Mouse (Mus musculus) C2C12 (cell line): Measurements from ENCODE around the gene Cyp4f18. TPM values are rescaled to one million over a fixed set of nuclear protein-coding genes. Genes with fewer than 3 reads are reported as not detected.
"Not testable (repeated sequence)": the region's sequence is repeated elsewhere in the genome, so short reads cannot be mapped to it uniquely, and the experiment has no call there.

Source experiments
- H3K27me3 ChIP-seq: one replicate; pipeline ENCODE4 v1.6.1; 2011; ENCODE audit not compliant: control insufficient read depth, insufficient read depth, insufficient read length
- H3K36me3 ChIP-seq: one replicate; pipeline ENCODE4 v1.6.1; 2011; ENCODE audit not compliant: control insufficient read depth, insufficient read depth
- H3K4me3 ChIP-seq: one replicate; pipeline ENCODE4 v1.5.1; 2011; ENCODE audit warnings: mild to moderate bottlenecking, control low read depth; ENCODE audit not compliant: poor library complexity, insufficient read depth, severe bottlenecking
- H3K79me2 ChIP-seq: one replicate; pipeline ENCODE4 v1.6.1; 2011; ENCODE audit not compliant: control insufficient read depth, insufficient read depth
- H3K79me3 ChIP-seq: one replicate; pipeline ENCODE4 v1.6.1; 2011; ENCODE audit warnings: low read depth, control low read depth
- H3ac ChIP-seq: one replicate; pipeline ENCODE3; 2011; ENCODE audit warnings: low read depth; ENCODE audit not compliant: control insufficient read depth, insufficient read length
- CEBPB ChIP-seq: IDR thresholded peaks from one replicate; pipeline ENCODE4 v1.6.1; 2011; ENCODE audit warnings: low read depth, mild to moderate bottlenecking, control low read depth, moderate library complexity
- CTCF ChIP-seq: IDR thresholded peaks from one replicate; pipeline ENCODE4 v1.5.1; 2011; ENCODE audit not compliant: control insufficient read depth, insufficient read depth, insufficient read length
- FOSL1 ChIP-seq: IDR thresholded peaks from one replicate; pipeline ENCODE4 v1.8.0; 2011; ENCODE audit warnings: mild to moderate bottlenecking, low read length; ENCODE audit not compliant: poor library complexity, insufficient read depth, severe bottlenecking
- MAX ChIP-seq: IDR thresholded peaks from one replicate; pipeline ENCODE4 v1.6.1; 2011; ENCODE audit warnings: mild to moderate bottlenecking, control low read depth
- MYOD1 ChIP-seq: IDR thresholded peaks from one replicate; pipeline ENCODE4 v1.6.1; 2011; ENCODE audit warnings: low read depth; ENCODE audit not compliant: control insufficient read depth, insufficient read length
- MYOG ChIP-seq: IDR thresholded peaks from one replicate; pipeline ENCODE4 v1.6.1; 2011; ENCODE audit not compliant: control insufficient read depth, insufficient read length; ENCODE audit errors: extremely low read depth
- USF1 ChIP-seq: IDR thresholded peaks from one replicate; pipeline ENCODE4 v1.6.1; 2011; ENCODE audit warnings: low read depth, mild to moderate bottlenecking, control low read depth, moderate library complexity
- polyA plus RNA-seq: library from polyadenylated mRNA; unstranded; fragments of >200 nt; fragmentation: generic; extraction: Trizol; gene quantifications from one replicate; pipeline ENCODE4 v1.2.1, GENCODE M21; 2012; ENCODE audit warnings: missing spikeins

Cyp4f18 gene
- polyA plus RNA-seq, 1 experiment = not detected

DNA sequence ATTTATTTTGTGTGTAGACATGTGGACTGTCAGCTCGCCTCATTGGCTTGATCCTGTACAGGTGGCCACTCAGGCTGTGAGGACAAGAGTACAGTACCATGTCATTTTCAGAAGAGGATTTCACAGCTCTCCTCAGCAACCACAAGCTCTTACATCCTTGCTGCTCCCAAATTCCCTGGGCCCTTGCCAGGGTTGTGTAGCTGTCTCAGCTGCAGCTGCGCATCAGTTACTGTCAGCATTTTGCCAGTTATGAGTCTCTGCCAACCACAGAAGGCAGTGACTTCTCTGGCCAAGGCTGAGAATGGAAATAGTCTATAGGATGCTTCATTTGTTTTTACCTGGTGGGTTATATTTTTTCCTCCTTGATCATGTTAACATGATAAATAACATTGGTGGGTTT lies 8.7 kb upstream of the Cyp4f18 start:
- TF ChIP-seq MYOD1 (no peak), USF1 (no peak), CEBPB (no peak), CTCF (no peak), MYOG (no peak), MAX (no peak), FOSL1 (no peak)
- Histone ChIP-seq H3K36me3 (no peaks in the 10 kb centered on the region), H3K79me3 (no peaks in the 10 kb centered on the region), H3K27me3 (no peaks in the 10 kb centered on the region), H3K79me2 (no peaks in the 10 kb centered on the region), H3ac (no peak overlapping the region), H3K4me3 (no peak overlapping the region)

DNA sequence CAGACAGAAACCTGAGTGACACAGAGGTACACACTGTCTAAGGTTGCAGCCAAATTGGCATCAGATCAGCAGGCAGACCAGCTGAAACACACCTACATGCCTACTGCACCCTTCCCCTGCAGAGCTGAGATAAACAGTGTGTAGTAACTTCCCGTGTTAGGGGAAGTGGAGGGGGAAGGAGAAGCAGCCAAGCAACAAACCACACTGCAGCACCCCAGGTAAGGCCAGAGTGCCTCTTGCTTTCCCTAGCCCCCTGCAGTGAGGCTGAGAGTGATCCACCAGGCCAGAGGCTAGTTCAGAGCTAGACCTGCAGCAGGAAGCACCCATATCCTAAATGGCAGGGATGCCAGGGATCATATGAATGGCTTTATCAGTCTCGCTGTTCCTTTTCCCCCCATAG lies 7.9 kb upstream of the Cyp4f18 start:
- H3K4me3 ChIP-seq, H3K79me2 ChIP-seq, H3K36me3 ChIP-seq, H3K79me3 ChIP-seq, H3K27me3 ChIP-seq, H3ac ChIP-seq: not testable (repeated sequence)

DNA sequence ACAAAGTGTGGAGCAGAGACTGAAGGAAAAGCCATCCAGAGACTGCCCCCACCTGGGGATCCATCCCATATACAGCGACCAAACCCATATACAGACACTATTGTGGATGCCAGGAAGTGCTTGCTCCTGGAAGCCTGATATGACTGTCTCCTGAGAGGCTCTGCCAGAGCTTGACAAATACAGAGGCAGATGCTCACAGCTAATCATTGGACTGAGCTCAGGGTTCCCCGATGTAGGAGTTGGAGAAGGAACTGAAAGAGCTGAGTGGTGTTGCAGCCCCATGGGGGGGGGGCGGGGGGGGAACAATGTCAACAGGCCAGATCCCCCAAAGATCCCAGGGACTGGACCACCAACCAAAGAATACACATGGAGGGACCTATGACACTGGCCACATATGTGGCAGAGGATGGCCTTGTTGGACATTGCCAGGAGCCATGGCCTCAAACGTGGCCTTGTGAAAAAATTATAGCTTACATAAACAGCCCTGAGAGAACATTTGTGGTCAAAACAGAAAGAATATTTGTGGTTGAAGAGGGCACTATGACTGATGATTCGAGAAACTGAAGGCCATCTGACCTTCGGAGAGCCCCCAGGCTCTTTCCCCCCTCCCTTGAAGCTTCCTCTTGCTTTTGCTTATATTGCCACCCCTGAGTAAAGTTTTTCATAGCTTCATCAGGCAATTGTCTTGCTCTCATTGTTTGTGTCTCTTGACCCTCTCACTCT lies 4.2 kb upstream of the Cyp4f18 start:
- not testable (repeated sequence) for H3K36me3 ChIP-seq, H3K27me3 ChIP-seq, H3K4me3 ChIP-seq, H3K79me2 ChIP-seq, H3K79me3 ChIP-seq, H3ac ChIP-seq

DNA sequence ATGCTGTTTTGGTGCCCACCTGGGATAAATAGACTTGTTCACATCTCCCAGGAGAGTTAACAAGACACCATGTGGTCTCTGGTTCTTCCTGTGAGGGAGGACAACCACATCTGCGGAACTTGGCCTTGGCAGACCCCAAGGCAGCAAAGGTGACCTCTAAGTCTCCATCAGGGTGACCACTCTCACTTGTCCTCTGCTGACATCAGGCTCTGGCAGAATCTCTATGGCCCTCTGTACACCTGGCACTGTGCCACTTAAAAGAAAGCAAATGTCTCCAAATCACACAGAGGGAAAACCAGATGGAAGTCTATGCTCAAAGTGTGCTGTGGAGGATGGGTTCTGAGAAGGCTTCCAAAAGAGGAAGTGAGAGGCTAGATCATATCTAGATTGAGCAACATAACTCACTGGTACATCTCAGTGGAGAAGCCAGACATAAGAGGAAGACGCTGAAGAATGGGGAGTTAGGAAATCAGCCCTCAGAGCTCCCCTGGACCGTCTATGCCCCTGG lies 1.2 kb downstream of the Cyp4f18 start:
- H3K36me3 ChIP-seq = no peaks in the 10 kb centered on the region
- no peaks in the 10 kb centered on the region for H3K79me3 ChIP-seq
- H3K4me3 ChIP-seq = no peak overlapping the region
- no peaks in the 10 kb centered on the region for H3K79me2 ChIP-seq
- no peak overlapping the region for H3ac ChIP-seq
- TF ChIP-seq FOSL1 = no peak
- TF ChIP-seq CEBPB = no peak
- TF ChIP-seq USF1 = no peak
- no peak for TF ChIP-seq MYOD1
- TF ChIP-seq CTCF = no peak
- no peak for TF ChIP-seq MAX
- no peak for TF ChIP-seq MYOG
- H3K27me3 ChIP-seq = no peaks in the 10 kb centered on the region

DNA sequence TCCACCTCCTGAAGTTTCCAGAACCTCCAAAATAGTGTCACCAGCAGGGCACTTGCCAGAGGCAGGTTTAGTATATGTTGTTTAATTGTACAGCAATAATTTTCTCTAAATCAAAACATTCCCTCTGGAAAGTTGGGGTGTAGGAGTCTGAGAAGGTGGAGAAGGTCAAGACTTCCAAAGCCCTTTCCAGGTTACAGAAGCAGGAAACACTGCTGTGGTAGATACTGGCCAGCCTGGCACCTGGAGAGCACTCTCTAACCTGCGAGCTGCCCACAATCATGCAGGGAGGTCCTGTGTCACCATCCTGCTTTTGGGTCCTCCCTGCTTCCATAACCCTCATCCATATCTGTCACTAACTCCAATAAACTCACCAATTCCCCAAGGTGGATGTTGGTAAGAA lies 2.7 kb downstream of the Cyp4f18 start:
- Histone ChIP-seq H3K79me2 (no peaks in the 10 kb centered on the region), H3K4me3 (no peak overlapping the region), H3K27me3 (no peaks in the 10 kb centered on the region), H3ac (no peak overlapping the region), H3K36me3 (no peaks in the 10 kb centered on the region), H3K79me3 (no peaks in the 10 kb centered on the region)
- TF ChIP-seq MAX (no peak), MYOD1 (no peak), FOSL1 (no peak), MYOG (no peak), USF1 (no peak), CTCF (no peak), CEBPB (no peak)

DNA sequence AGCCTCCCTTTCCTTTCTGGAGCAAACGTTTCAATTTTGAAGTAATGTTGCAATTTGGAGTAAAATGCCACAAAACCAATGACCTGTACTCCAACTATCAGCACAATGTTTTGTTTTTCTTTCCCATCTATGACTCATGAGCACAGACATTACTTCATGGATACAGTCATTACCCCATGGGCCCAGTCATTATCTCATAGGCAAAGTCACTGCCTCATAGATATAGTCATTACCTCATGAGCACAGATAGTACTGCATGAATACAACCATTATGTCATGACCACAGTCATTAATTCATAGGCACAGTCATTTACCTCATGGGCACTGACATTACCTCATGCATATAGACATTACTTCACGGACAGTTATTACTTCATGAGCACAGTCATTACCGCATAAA lies 3.5 kb downstream of the Cyp4f18 start:
- no peak overlapping the region for H3ac ChIP-seq
- peaks cover 3% of the 10 kb centered on the region for H3K27me3 ChIP-seq
- no peak for TF ChIP-seq MAX
- TF ChIP-seq MYOG = no peak
- no peak for TF ChIP-seq CEBPB
- no peak for TF ChIP-seq FOSL1
- no peak for TF ChIP-seq USF1
- no peak for TF ChIP-seq MYOD1
- no peak for TF ChIP-seq CTCF
- H3K79me3 ChIP-seq = no peaks in the 10 kb centered on the region
- no peak overlapping the region for H3K4me3 ChIP-seq
- no peaks in the 10 kb centered on the region for H3K36me3 ChIP-seq
- no peaks in the 10 kb centered on the region for H3K79me2 ChIP-seq
